Mouse (Mus musculus): ENCODE measurements around the gene Gm16253.
A peak's percentile ranks its signal among the peaks of the same experiment; 100 is the strongest.
"Not testable (repeated sequence)": the region's sequence is repeated elsewhere in the genome, so short reads cannot be mapped to it uniquely, and the experiment has no call there.

Gm16253 gene

DNA sequence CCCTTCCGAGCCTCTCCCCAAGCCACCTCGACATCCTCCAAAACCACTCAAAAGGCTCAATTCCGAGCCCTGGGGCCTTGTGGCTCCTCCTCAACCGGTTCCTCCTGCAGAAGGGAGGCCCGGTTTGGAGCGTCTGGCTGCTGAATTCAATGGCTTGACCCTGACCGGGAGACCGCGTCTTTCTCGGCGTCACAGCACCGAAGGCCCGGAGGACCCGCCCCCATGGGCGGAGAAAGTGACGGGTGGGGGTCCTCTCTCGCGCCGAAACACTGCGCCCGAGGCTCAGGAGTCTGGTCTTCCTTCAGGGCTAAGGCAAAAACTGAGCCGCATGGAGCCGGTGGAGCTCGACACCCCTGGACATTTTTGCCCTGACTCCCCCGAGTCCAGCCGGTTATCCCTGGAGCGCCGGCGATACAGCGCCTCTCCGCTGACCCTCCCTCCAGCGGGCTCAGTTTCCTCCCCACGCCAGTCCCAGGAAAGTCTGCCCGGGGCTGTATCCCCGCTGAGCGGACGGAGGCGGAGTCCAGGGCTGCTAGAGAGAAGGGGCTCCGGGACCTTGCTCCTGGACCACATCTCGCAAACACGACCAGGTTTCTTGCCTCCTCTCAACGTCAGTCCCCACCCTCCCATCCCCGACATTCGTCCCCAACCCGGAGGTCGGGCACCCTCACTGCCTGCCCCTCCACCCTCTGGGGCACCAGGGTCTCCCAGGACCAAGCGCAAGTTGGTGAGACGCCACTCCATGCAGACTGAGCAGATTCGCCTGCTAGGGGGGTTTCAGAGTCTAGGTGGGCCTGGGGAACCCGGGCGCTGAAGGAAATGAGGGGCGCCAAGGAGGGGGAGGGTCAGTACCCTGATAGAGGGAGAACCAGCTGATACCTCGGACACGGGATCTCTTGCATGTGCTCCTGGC lies 21.6 kb downstream of the Gm16253 start:
- no peak for DNase-seq (ENCODE audit: low spot score)

DNA sequence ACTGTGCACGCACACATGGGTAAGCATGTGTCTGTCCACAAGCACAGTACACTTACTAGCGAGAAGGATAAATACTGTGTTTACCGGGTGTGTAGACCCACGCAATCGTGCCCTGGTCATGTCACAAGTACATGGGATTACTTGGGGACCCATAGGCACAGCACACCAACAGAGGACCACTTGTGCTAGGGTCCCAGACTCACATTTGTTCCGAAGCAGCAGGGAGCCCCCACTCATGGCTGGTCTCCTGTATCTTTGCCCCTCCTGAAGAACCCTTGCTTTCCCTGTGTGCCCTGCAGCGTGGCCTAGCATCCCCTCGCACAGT lies 22.2 kb downstream of the Gm16253 start:
- no peak for DNase-seq (ENCODE audit: low spot score)

GRCm38 (mm10) chr3:96599411-96599810 lies 22.6 kb downstream of the Gm16253 start:
- DNase-seq (ENCODE audit: low spot score), result no peak

GRCm38 (mm10) chr3:96600639-96601250 lies 24.0 kb downstream of the Gm16253 start, which contains the start of gene Lix1l:
Gene Lix1l (plus strand): TSS chr3:96601149.
- peak; percentile 49 for DNase-seq (ENCODE audit: low spot score)

DNA sequence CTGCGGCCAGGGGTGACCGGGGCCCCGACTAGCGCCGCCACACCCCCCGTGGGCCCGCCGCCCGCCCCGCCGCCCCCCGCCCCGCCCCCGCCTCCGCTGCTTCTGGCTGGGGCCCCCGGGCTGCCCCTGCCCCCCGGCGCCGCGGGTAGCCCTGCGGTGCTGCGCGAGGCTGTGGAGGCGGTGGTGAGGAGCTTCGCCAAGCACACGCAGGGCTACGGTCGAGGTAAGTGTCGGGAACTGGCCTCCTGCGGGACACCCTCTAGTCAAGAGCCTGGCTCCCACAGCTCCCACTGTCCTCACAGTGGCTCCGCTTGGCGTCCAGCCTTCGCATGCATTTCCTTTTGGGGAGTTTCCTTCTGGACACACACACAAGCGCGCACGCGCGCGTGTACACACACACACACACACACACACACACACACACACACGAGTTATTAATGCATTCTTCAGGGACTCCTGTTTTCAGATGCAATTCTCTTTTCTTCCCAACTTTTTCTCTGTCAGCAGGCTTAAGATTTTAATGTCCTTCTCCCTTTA lies 24.5 kb downstream of the Gm16253 start:
- DNase-seq (ENCODE audit: low spot score), result no peak

DNA sequence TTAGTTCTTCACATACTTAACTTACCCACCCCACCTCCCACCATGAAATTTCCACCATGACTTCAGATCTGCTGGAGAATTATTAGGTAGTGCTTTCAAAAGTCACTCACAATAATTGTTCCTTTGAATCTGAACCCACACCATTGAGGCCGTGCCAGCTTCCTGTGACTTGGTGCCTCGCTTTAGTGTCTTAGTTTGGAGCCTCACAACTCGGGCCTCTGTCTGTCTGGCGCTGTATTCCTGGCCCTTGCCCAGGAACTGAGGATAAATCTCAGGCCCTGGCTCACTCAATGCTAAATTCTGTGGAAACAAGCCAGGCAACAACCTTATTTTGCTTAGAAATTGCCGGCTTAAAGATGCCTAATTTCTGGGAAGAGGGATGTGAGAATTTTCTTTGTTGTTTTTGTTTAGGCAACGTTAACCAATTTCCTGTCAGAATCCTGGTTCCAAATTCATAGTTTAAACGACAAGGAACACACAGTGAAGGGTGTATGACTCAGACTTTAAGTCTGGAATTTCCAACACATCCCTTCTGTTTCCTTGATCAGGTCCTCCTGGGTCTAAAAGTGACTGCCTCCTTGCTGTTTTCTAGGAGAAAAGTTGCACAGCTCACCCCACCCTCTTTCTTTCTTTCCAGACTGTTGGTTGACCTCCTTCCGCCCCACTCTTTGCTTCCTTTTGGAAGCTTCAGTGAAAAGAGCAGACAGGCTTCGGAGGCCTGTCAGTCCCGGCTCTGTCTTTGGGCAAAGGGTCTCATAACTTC lies 25.3 kb downstream of the Gm16253 start:
- DNase-seq (ENCODE audit: low spot score), result no peak

DNA sequence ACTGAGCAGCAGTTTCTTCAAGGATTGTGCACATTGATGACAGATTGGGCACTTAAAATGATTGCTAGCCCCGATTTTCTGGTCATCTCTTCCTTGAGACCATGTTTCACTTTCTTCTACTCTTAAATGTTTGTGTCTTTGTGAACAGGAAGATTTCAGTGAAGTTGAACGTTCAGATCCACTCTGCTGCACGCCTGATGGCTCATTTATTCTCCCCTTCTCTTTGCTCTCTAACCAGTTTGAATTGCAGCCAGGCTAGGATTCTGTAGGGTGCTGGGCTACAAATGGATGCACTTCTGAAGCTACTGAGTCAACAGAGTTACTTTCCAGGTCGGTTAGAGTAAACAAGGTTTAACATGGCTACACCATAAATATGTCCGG lies 25.9 kb downstream of the Gm16253 start:
- no peak for DNase-seq (ENCODE audit: low spot score)

DNA sequence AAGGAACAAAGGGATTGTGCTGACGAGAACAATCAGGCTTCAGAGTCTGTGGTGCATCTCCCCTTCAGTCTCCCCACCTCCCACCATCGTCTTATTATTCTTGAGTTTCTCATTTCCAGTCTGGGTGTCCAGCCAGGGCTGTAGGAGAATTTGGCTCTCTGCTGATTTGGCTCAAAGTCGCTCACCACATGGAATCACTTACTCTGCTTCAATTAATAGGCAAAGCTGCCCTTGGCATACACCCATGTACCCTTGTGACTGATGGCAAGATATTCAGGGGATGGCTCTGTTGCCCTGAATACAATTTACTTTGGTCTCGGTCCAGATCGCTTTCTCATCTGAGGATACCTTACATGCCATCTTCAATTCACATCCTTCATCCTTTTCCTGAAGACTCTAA lies 26.5 kb downstream of the Gm16253 start:
- DNase-seq (ENCODE audit: low spot score), result no peak

DNA sequence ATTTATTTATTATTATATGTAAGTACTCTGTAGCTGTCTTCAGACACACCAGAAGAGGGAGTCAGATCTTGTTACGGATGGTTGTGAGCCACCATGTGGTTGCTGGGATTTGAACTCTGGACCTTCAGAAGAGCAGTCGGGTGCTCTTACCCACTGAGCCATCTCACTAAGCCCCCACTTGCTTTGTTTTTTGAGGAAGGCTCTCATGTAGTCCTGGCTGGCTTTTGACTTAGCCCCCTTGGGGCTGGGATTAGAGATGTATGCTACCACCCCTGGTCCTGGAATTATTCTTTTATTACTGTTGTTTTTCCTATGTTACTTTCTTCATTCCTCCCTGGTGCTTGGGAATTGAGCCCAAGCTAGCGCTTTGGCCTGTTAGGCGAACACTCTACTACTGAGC lies 29.2 kb downstream of the Gm16253 start:
- DNase-seq (ENCODE audit: low spot score), result not testable (repeated sequence)

DNA sequence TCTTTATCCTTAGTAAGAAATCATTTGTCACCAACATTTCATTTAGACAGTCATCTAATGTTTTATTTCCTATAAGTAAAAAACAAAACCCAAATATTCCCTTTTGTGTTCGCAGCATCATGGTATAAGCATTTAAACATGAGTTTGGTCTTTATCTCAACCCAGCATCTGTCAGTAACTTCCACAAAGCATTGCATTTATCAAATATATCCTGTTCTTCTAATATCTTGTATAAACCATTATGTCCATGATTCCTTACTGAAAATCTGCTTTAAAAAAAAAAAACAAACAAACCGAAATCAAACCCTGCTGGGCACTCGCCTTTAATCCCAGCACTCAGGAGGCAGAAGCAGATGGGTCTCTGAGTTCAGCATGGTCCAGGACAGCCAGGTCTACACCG lies 29.8 kb downstream of the Gm16253 start:
- no peak for DNase-seq (ENCODE audit: low spot score)

- DNase-seq (ENCODE audit: low spot score), result no peak
These were observed 41.2 kb downstream of the Gm16253 start for GRCm38 (mm10) chr3:96617941-96618340.

GRCm38 (mm10) chr3:96623201-96623600 lies 46.4 kb downstream of the Gm16253 start:
- DNase-seq (ENCODE audit: low spot score), result no peak

DNA sequence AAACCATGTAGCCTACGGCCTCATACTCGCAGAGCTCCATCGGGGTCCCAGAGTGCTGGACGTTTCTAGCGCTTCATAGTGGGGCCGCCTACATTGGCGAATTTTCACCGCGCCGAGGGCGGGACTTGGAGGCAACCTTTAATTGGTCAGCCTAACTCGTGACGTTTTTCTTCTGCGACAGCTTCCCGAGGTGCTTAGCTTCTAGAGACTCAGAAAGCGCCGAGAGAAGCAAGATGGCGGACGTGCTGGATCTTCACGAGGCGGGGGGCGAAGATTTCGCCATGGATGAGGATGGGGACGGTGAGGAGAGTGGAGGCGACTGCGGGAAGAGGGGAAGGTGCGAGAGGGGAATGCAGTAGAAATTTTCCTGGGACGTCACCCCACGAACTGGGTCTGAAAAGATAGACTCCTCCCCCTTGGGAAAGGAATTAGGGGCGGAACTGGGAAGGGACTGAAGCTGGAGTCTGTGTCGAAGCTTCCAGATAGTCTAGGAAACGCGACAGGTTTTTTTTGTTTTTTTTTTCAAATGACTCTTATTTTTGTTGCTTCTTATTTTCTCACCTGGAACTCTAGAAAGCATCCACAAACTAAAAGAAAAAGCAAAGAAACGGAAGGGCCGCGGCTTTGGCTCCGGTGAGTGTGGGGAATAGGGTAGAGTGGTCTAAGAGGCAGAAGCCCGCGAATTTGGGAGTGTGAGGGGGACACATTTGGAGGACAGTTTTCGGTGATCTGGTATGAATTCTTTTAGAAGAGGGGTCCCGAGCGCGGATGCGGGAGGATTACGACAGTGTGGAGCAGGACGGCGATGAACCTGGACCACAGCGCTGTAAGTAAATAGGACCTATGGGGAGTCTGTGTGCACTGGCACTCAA lies 53.2 kb downstream of the Gm16253 start, which contains the start of gene Rbm8a:
Gene Rbm8a (plus strand): TSS at position 205 of the 872 bp plus-strand sequence.
- peak; percentile 88 for DNase-seq (ENCODE audit: low spot score)
